Mouse (Mus musculus) forebrain, embryonic 15.5 days (tissue): ENCODE measurements at regions not wholly inside any gene's neighbourhood (a gene's known extent, or its start where the extent isn't known, plus 50 kb on each side); places are given as distances from the start of the nearest gene placed in this dataset.

Source experiments
- ATAC-seq: fragments of 200-750 bp; cut with Nextera tagmentation; replicated peaks from 2 replicates; pipeline ENCODE4 v1.8.0; 2017; ENCODE audit warnings: mild to moderate bottlenecking, moderate TSS enrichment, moderate library complexity
- H3K27ac ChIP-seq: fragments of 300-500 bp; sonication (generic); replicated peaks from 2 replicates; pipeline ENCODE4 v1.5.1; 2015; ENCODE audit warnings: mild to moderate bottlenecking, inconsistent platforms
- H3K27me3 ChIP-seq: fragments of 300-500 bp; sonication (generic); 2 replicates; pipeline ENCODE4 v1.6.1; 2015; ENCODE audit warnings: inconsistent platforms
- H3K36me3 ChIP-seq: fragments of 300-500 bp; sonication (generic); 2 replicates; pipeline ENCODE4 v1.6.1; 2015; ENCODE audit warnings: mild to moderate bottlenecking, inconsistent platforms
- H3K4me1 ChIP-seq: fragments of 300-500 bp; sonication (generic); 2 replicates; pipeline ENCODE4 v1.6.1; 2015; ENCODE audit warnings: inconsistent platforms
- H3K4me2 ChIP-seq: fragments of 300-500 bp; sonication (generic); replicated peaks from 2 replicates; pipeline ENCODE4 v1.6.1; 2015; ENCODE audit warnings: mild to moderate bottlenecking, inconsistent platforms
- H3K4me3 ChIP-seq: fragments of 300-500 bp; sonication (generic); 2 replicates; pipeline ENCODE4 v1.5.1; 2015; ENCODE audit warnings: mild to moderate bottlenecking, inconsistent platforms
- H3K9ac ChIP-seq: fragments of 300-500 bp; sonication (generic); replicated peaks from 2 replicates; pipeline ENCODE4 v1.6.1; 2015; ENCODE audit warnings: mild to moderate bottlenecking, inconsistent platforms
- H3K9me3 ChIP-seq: fragments of 300-500 bp; sonication (generic); 2 replicates; pipeline ENCODE4 v1.6.1; 2016; ENCODE audit warnings: inconsistent platforms
- WGBS: fragments of 180-500 bp; shearing (Covaris S2); methylation state at CpG from one replicate; pipeline ENCODE4 v1.1.7; 2015; ENCODE audit warnings: mixed read lengths; 5-methylcytosine and 5-hydroxymethylcytosine counted together

GRCm38 (mm10) chrX:13386354-13386753 lies 79.6 kb upstream of the Nyx start:
- WGBS = 82% methylated on average over 9 of the region's 9 CpGs
- Histone ChIP-seq H3K4me2 (no peak overlapping the region), H3K36me3 (no peaks in the 10 kb centered on the region), H3K27ac (no peak overlapping the region), H3K9me3 (no peaks in the 10 kb centered on the region), H3K9ac (no peak overlapping the region), H3K4me3 (no peak overlapping the region), H3K27me3 (no peaks in the 10 kb centered on the region), H3K4me1 (no peaks in the 10 kb centered on the region)
- ATAC-seq = no peak

- Histone ChIP-seq H3K27ac (no peak overlapping the region), H3K27me3 (no peaks in the 10 kb centered on the region), H3K4me1 (no peaks in the 10 kb centered on the region), H3K9me3 (no peaks in the 10 kb centered on the region), H3K36me3 (no peaks in the 10 kb centered on the region), H3K9ac (no peak overlapping the region), H3K4me3 (no peak overlapping the region), H3K4me2 (no peak overlapping the region)
- no peak for ATAC-seq
Measured at GRCm38 (mm10) chrX:13398466-13398865, 67.4 kb upstream of the Nyx start.

GRCm38 (mm10) chrX:13412726-13413125 lies 53.2 kb upstream of the Nyx start:
- H3K36me3 ChIP-seq = no peaks in the 10 kb centered on the region
- ATAC-seq = no peak
- no peaks in the 10 kb centered on the region for H3K4me1 ChIP-seq
- no peaks in the 10 kb centered on the region for H3K27me3 ChIP-seq
- H3K9ac ChIP-seq = no peak overlapping the region
- WGBS = 42% methylated on average over 2 of the region's 2 CpGs
- H3K9me3 ChIP-seq = no peaks in the 10 kb centered on the region
- no peak overlapping the region for H3K4me3 ChIP-seq
- no peak overlapping the region for H3K27ac ChIP-seq
- H3K4me2 ChIP-seq = no peak overlapping the region

- Histone ChIP-seq H3K4me1 (no peaks in the 10 kb centered on the region), H3K9ac (no peak overlapping the region), H3K36me3 (no peaks in the 10 kb centered on the region), H3K9me3 (no peaks in the 10 kb centered on the region), H3K4me2 (no peak overlapping the region), H3K27me3 (no peaks in the 10 kb centered on the region), H3K27ac (no peak overlapping the region), H3K4me3 (no peak overlapping the region)
- 46% methylated on average over 3 of the region's 3 CpGs for WGBS
- ATAC-seq = peak; percentile 60
Measured at GRCm38 (mm10) chrX:13413135-13413534, 52.8 kb upstream of the Nyx start.
